Mouse (Mus musculus) liver, embryonic 14.5 days (tissue): ENCODE measurements around the gene Gjc1.

Source experiments
- CTCF ChIP-seq: IDR thresholded peaks from 2 replicates; pipeline ENCODE4 v1.5.1; 2016; ENCODE audit warnings: antibody characterized with exemption, low read depth, control low read depth
- EP300 ChIP-seq: IDR thresholded peaks from 2 replicates; pipeline ENCODE4 v1.6.1; 2016; ENCODE audit warnings: antibody characterized with exemption, low read depth

GRCm38 (mm10) chr11:102765416-102765815 lies 54.1 kb downstream of the Gjc1 start:
- no peak for TF ChIP-seq CTCF
- TF ChIP-seq EP300, result no peak
